Mouse (Mus musculus): ENCODE data around the gene Ncaph2. TPM values are rescaled to one million over a fixed set of nuclear protein-coding genes. Genes with fewer than 3 reads are reported as not detected.

Ncaph2 gene
- polyA plus RNA-seq, 1 experiment: 185 TPM

- Histone ChIP-seq H3ac (ENCODE audit: control insufficient read depth, insufficient read length, low read depth) (no peak overlapping the region), H3K36me3 (ENCODE audit: control insufficient read depth, insufficient read depth) (no peaks in the 10 kb centered on the region), H3K79me2 (ENCODE audit: control insufficient read depth, insufficient read depth) (no peaks in the 10 kb centered on the region), H3K79me3 (ENCODE audit: low read depth) (no peaks in the 10 kb centered on the region), H3K27me3 (ENCODE audit: control insufficient read depth, insufficient read depth, insufficient read length) (peaks cover 36% of the 10 kb centered on the region), H3K4me3 (ENCODE audit: insufficient read depth, poor library complexity, severe bottlenecking) (no peak overlapping the region)
- no peak for TF ChIP-seq CEBPB (IDR thresholded peaks at IDR 0.05; ENCODE audit: low read depth)
- TF ChIP-seq USF1 (IDR thresholded peaks at IDR 0.05; ENCODE audit: low read depth): no peak
- no peak for TF ChIP-seq FOSL1 (IDR thresholded peaks at IDR 0.05; ENCODE audit: insufficient read depth, low read length, poor library complexity, severe bottlenecking)
- TF ChIP-seq MAX (IDR thresholded peaks at IDR 0.05): no peak
- TF ChIP-seq CTCF (IDR thresholded peaks at IDR 0.05; ENCODE audit: control insufficient read depth, insufficient read depth, insufficient read length): no peak
- no peak for TF ChIP-seq MYOD1 (IDR thresholded peaks at IDR 0.05; ENCODE audit: control insufficient read depth, insufficient read length, low read depth)
- TF ChIP-seq MYOG (IDR thresholded peaks at IDR 0.05; ENCODE audit: control insufficient read depth, extremely low read depth, insufficient read length): no peak
Observed at GRCm38 (mm10) chr15:89399716-89400115, 44.2 kb downstream of the Ncaph2 start.

GRCm38 (mm10) chr15:89402471-89402870, 47.0 kb downstream of the Ncaph2 start:
- H3K79me3 ChIP-seq (ENCODE audit: low read depth): no peaks in the 10 kb centered on the region
- H3K36me3 ChIP-seq (ENCODE audit: control insufficient read depth, insufficient read depth): no peaks in the 10 kb centered on the region
- H3K4me3 ChIP-seq (ENCODE audit: insufficient read depth, poor library complexity, severe bottlenecking): no peak overlapping the region
- H3K27me3 ChIP-seq (ENCODE audit: control insufficient read depth, insufficient read depth, insufficient read length): peaks cover 29% of the 10 kb centered on the region
- TF ChIP-seq MYOD1 (IDR thresholded peaks at IDR 0.05; ENCODE audit: control insufficient read depth, insufficient read length, low read depth): no peak
- no peak for TF ChIP-seq MAX (IDR thresholded peaks at IDR 0.05)
- no peak for TF ChIP-seq FOSL1 (IDR thresholded peaks at IDR 0.05; ENCODE audit: insufficient read depth, low read length, poor library complexity, severe bottlenecking)
- TF ChIP-seq CEBPB (IDR thresholded peaks at IDR 0.05; ENCODE audit: low read depth): no peak
- TF ChIP-seq CTCF (IDR thresholded peaks at IDR 0.05; ENCODE audit: control insufficient read depth, insufficient read depth, insufficient read length): no peak
- TF ChIP-seq USF1 (IDR thresholded peaks at IDR 0.05; ENCODE audit: low read depth): no peak
- no peaks in the 10 kb centered on the region for H3K79me2 ChIP-seq (ENCODE audit: control insufficient read depth, insufficient read depth)
- H3ac ChIP-seq (ENCODE audit: control insufficient read depth, insufficient read length, low read depth): no peak overlapping the region

- H3K79me3 ChIP-seq (ENCODE audit: low read depth): no peaks in the 10 kb centered on the region
- no peak overlapping the region for H3K4me3 ChIP-seq (ENCODE audit: insufficient read depth, poor library complexity, severe bottlenecking)
- no peaks in the 10 kb centered on the region for H3K79me2 ChIP-seq (ENCODE audit: control insufficient read depth, insufficient read depth)
- peaks cover 19% of the 10 kb centered on the region for H3K27me3 ChIP-seq (ENCODE audit: control insufficient read depth, insufficient read depth, insufficient read length)
- H3ac ChIP-seq (ENCODE audit: control insufficient read depth, insufficient read length, low read depth): no peak overlapping the region
- H3K36me3 ChIP-seq (ENCODE audit: control insufficient read depth, insufficient read depth): no peaks in the 10 kb centered on the region
- TF ChIP-seq USF1 (IDR thresholded peaks at IDR 0.05; ENCODE audit: low read depth) (peak; percentile 33), CTCF (IDR thresholded peaks at IDR 0.05; ENCODE audit: control insufficient read depth, insufficient read depth, insufficient read length) (no peak), MYOG (IDR thresholded peaks at IDR 0.05; ENCODE audit: control insufficient read depth, extremely low read depth, insufficient read length) (no peak)
Observed at GRCm38 (mm10) chr15:89404831-89405623, 49.5 kb downstream of the Ncaph2 start.

- Histone ChIP-seq H3K79me2 (ENCODE audit: control insufficient read depth, insufficient read depth) (no peaks in the 10 kb centered on the region), H3ac (ENCODE audit: control insufficient read depth, insufficient read length, low read depth) (no peak overlapping the region), H3K27me3 (ENCODE audit: control insufficient read depth, insufficient read depth, insufficient read length) (peaks cover 15% of the 10 kb centered on the region), H3K36me3 (ENCODE audit: control insufficient read depth, insufficient read depth) (no peaks in the 10 kb centered on the region), H3K79me3 (ENCODE audit: low read depth) (no peaks in the 10 kb centered on the region), H3K4me3 (ENCODE audit: insufficient read depth, poor library complexity, severe bottlenecking) (no peak overlapping the region)
- TF ChIP-seq MAX (IDR thresholded peaks at IDR 0.05) (no peak), CEBPB (IDR thresholded peaks at IDR 0.05; ENCODE audit: low read depth) (no peak), MYOG (IDR thresholded peaks at IDR 0.05; ENCODE audit: control insufficient read depth, extremely low read depth, insufficient read length) (no peak), MYOD1 (IDR thresholded peaks at IDR 0.05; ENCODE audit: control insufficient read depth, insufficient read length, low read depth) (no peak), CTCF (IDR thresholded peaks at IDR 0.05; ENCODE audit: control insufficient read depth, insufficient read depth, insufficient read length) (no peak), USF1 (IDR thresholded peaks at IDR 0.05; ENCODE audit: low read depth) (no peak), FOSL1 (IDR thresholded peaks at IDR 0.05; ENCODE audit: insufficient read depth, low read length, poor library complexity, severe bottlenecking) (no peak)
Observed at GRCm38 (mm10) chr15:89406691-89407090, 51.2 kb downstream of the Ncaph2 start.

- TF ChIP-seq MYOD1 (IDR thresholded peaks at IDR 0.05; ENCODE audit: control insufficient read depth, insufficient read length, low read depth) (no peak), FOSL1 (IDR thresholded peaks at IDR 0.05; ENCODE audit: insufficient read depth, low read length, poor library complexity, severe bottlenecking) (no peak), MAX (IDR thresholded peaks at IDR 0.05) (no peak), MYOG (IDR thresholded peaks at IDR 0.05; ENCODE audit: control insufficient read depth, extremely low read depth, insufficient read length) (no peak), CEBPB (IDR thresholded peaks at IDR 0.05; ENCODE audit: low read depth) (no peak), CTCF (IDR thresholded peaks at IDR 0.05; ENCODE audit: control insufficient read depth, insufficient read depth, insufficient read length) (no peak)
- Histone ChIP-seq H3K79me3 (ENCODE audit: low read depth) (no peaks in the 10 kb centered on the region), H3K36me3 (ENCODE audit: control insufficient read depth, insufficient read depth) (no peaks in the 10 kb centered on the region), H3ac (ENCODE audit: control insufficient read depth, insufficient read length, low read depth) (no peak within 1 kb of the TSS), H3K79me2 (ENCODE audit: control insufficient read depth, insufficient read depth) (no peaks in the 10 kb centered on the region), H3K4me3 (ENCODE audit: insufficient read depth, poor library complexity, severe bottlenecking) (no peak within 1 kb of the TSS), H3K27me3 (ENCODE audit: control insufficient read depth, insufficient read depth, insufficient read length) (peaks cover 6% of the 10 kb centered on the region)
Observed at GRCm38 (mm10) chr15:89410118-89410517, 54.6 kb downstream of the Ncaph2 start, which contains the start of gene Syce3. Syce3 (minus strand) TSS chr15:89410503.

Measured in C2C12 (cell line).